Mouse (Mus musculus) embryo, embryonic 11.5 days (tissue): ENCODE measurements at regions not wholly inside any gene's neighbourhood (a gene's known extent, or its start where the extent isn't known, plus 50 kb on each side); places are given as distances from the start of the nearest gene placed in this dataset.

ENCODE experiments used
- DNase-seq: peaks from one replicate; pipeline ENCODE4 v3.0.0-alpha.2; 2012; ENCODE audit warnings: low read depth, low spot score

- no peak for DNase-seq
Observed at GRCm38 (mm10) chr3:41476516-41476915, 79.0 kb upstream of the Jade1 start.

- DNase-seq, result no peak
Observed at GRCm38 (mm10) chr3:41472586-41472985, 82.9 kb upstream of the Jade1 start.

GRCm38 (mm10) chr3:41469106-41469505 lies 86.4 kb upstream of the Jade1 start:
- no peak for DNase-seq

GRCm38 (mm10) chr3:41467857-41468256 lies 87.7 kb upstream of the Jade1 start:
- no peak for DNase-seq

GRCm38 (mm10) chr3:41465893-41466292 lies 89.6 kb upstream of the Jade1 start:
- DNase-seq, result no peak

- no peak for DNase-seq
Observed at GRCm38 (mm10) chr3:41462953-41463644, 92.4 kb upstream of the Jade1 start.

GRCm38 (mm10) chr3:41460131-41460530 lies 95.4 kb upstream of the Jade1 start:
- DNase-seq, result no peak

- no peak for DNase-seq
Observed at GRCm38 (mm10) chr3:41458156-41458555, 97.4 kb upstream of the Jade1 start.

GRCm38 (mm10) chr3:41453525-41453924 lies 102.0 kb upstream of the Jade1 start:
- DNase-seq, result no peak

GRCm38 (mm10) chr3:41452716-41453090 lies 102.8 kb upstream of the Jade1 start:
- DNase-seq, result no peak

- DNase-seq, result no peak
Observed at GRCm38 (mm10) chr3:41452020-41452715, 103.4 kb upstream of the Jade1 start.

- no peak for DNase-seq
Observed at GRCm38 (mm10) chr3:41450696-41451095, 104.8 kb upstream of the Jade1 start.

- DNase-seq, result no peak
Observed at GRCm38 (mm10) chr3:41444243-41444753, 111.2 kb upstream of the Jade1 start.

- no peak for DNase-seq
Observed at GRCm38 (mm10) chr3:41436238-41436637, 119.3 kb upstream of the Jade1 start.

GRCm38 (mm10) chr3:41433106-41433505 lies 122.4 kb upstream of the Jade1 start:
- DNase-seq, result no peak

GRCm38 (mm10) chr3:41432376-41432775 lies 123.2 kb upstream of the Jade1 start:
- no peak for DNase-seq

GRCm38 (mm10) chr3:41430191-41430590 lies 125.3 kb upstream of the Jade1 start:
- DNase-seq, result no peak

GRCm38 (mm10) chr3:41426946-41427345 lies 128.6 kb upstream of the Jade1 start:
- no peak for DNase-seq

GRCm38 (mm10) chr3:41425863-41426262 lies 129.7 kb upstream of the Jade1 start:
- DNase-seq, result no peak

GRCm38 (mm10) chr3:41424142-41424939 lies 131.2 kb upstream of the Jade1 start:
- no peak for DNase-seq

- DNase-seq, result no peak
Observed at GRCm38 (mm10) chr3:41423630-41424029, 131.9 kb upstream of the Jade1 start.
